Mouse (Mus musculus) lung, postnatal 0 days (tissue): Measurements from ENCODE around the gene Hoxa1.

Experiments
- CTCF ChIP-seq: IDR thresholded peaks from 2 replicates; pipeline ENCODE4 v1.5.1; 2016; ENCODE audit warnings: antibody characterized with exemption, mild to moderate bottlenecking
- EP300 ChIP-seq: IDR thresholded peaks from 2 replicates; pipeline ENCODE4 v1.6.1; 2016; ENCODE audit warnings: antibody characterized with exemption, mild to moderate bottlenecking, control low read depth

DNA sequence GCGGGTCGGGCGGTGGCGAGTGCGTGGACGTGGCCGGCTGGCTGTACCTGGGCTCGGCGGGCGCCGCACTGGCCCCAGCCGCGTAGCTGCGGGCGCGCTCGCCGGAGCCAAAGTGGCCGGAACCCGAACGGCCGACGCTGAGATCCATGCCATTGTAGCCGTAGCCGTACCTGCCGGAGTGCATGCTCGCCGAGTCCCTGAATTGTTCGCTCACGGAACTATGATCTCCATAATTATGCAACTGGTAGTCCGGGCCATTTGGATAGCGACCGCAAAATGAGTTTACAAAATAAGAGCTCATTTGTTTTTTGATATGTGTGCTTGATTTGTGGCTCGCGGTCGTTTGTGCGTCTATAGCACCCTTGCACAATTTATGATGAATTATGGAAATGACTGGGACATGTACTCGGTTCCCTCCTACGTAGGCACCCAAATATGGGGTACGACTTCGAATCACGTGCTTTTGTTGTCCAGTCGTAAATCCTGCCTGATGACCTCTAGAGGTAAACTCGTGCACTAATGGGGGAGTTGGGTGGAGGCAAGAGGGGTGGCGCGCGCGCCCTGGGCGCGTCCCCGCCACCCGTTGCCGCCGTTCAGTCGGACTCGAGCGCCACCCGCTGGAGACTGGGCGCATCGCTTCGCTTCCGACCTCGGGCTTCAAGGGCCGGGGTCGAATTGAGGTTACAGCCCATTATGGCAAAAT is 46.1 kb upstream of the Hoxa1 start, which contains the start of gene Hoxa5:
- TF ChIP-seq CTCF (peak; percentile 94), EP300 (peak; percentile 84)
